Mouse (Mus musculus): ENCODE measurements at regions not wholly inside any gene's neighbourhood (a gene's known extent, or its start where the extent isn't known, plus 50 kb on each side); places are given as distances from the start of the nearest gene placed in this dataset.

- in situ Hi-C loops (cut with MboI, MseI), result no loop called here
These were observed 645.6 kb upstream of the Zfp804a start for GRCm38 (mm10) chr2:81407372-81407771.

DNA sequence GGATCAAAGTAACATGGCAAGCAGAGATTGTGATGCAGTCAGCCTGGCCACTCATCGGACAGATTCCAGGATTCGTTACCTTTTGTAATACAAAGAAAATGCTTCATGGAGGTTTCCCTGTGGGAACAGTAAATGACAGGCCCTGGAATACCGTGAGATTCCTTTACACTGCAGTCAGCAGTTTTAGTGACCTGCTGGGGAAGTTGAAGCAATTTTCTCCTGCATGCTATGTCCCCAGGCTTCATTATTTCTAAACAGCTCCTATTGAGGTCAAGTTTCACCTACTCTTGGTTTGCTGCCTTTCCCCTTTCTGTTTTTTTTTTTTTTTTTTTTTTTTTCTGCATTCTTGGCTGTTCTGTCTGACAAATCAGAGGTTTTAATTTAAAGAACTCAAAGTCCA lies 641.3 kb upstream of the Zfp804a start:
- in situ Hi-C loops (cut with MboI, MseI), result no loop called here

DNA sequence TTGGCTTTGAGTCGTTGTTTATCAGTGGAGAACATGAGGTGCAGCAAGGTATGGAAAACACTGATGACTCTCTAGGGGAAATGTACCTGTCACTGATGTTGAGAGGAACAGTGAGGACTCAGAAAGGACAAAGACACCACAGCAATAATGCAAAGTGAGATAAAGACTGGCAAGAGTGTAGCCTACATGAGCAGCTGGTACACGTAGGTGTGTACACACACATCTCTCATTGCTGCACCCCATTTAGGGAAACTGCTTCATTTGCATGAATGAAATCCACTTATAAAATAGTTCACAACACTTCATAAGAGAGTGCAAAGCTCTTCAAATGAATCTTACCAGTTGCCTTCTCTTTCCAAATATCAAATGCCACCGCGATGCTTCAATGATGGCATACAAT lies 621.6 kb upstream of the Zfp804a start:
- in situ Hi-C loops (cut with MboI, MseI), result no loop called here

DNA sequence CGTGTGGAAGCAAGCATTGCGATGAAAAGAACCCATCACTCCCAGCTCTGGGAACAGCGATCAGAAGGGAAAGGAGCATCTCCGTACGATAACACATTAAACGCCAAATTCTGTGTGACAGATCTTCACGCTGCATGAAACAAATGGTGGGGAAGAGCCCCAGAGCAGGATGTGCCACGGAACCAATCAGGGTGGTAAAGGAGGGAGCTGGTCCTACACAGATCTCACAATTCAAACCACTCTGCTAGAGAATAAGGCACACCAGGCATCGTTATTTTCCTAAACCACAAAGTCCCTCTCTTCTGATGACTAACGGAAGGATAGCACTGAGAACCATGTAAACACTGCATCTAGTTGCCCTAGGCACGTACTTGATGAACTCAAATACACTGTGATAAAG lies 613.9 kb upstream of the Zfp804a start:
- in situ Hi-C loops (cut with MboI, MseI), result no loop called here

DNA sequence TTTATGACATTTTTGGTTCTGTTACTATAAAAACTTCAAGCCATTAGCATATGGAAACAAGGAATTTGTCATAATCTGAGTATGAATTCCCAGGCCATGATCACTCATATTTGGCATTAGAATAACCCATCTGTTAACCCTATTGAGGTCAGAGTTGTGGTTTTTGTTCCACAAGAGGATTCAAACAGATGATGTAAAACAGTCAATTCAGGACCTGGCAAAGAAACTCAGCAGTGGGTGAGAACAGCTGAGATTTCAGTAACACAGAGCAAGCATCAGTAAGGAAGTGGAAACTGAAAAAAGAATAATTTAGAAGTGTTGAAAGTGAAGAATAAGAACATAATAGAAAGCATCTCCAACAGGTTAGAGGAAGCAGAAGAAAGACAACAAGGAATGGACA lies 612.1 kb upstream of the Zfp804a start:
- in situ Hi-C loops (cut with MboI, MseI), result no loop called here

DNA sequence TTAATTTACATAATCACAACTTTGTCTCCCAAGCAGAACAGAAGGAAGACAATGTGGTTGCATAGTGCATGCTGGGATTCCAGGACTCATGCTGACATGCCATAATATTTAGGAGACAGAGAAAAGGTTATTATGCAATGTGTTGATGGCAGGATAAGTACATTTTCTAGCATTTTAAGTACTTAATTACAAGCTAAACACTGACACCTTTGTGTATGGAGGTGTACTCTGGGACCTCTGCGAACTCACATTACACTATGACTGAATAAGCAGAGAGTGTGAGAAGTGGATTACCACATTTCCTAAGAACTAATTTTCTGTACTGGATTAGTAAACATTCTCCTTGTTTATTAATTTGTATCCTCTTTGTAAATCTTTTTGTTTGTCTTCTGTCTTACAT lies 602.5 kb upstream of the Zfp804a start:
- in situ Hi-C loops (cut with MboI, MseI), result no loop called here

DNA sequence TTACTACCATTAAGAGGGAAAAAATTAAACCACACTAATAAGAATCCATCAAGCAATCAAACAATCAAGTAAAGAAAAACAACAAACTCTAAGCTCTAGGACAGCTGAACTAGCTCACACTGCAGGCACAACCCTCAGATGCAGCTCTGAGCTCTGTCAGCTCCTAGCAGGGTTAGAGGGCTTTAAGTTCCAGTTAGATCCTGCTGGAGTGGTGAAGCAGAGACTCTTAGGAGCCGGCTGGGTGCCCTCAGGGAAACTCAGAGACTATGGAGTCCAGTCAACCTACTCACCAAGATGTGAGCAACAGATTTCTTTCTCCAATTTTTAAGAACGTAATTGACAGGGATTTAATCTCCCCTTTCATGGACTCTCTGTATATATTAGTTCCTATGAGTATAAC lies 564.2 kb upstream of the Zfp804a start:
- in situ Hi-C loops (cut with MboI, MseI), result no loop called here

GRCm38 (mm10) chr2:81506985-81507384 lies 546.0 kb upstream of the Zfp804a start:
- in situ Hi-C loops (cut with MboI, MseI), result no loop called here

- in situ Hi-C loops (cut with MboI, MseI), result loop anchor here in 1 of 2 experiments (10.0 kb wide), 1 partner anchor 1152 kb away; no protein-coding TSS in a partner anchor
These were observed 539.9 kb upstream of the Zfp804a start for GRCm38 (mm10) chr2:81513030-81513579.

DNA sequence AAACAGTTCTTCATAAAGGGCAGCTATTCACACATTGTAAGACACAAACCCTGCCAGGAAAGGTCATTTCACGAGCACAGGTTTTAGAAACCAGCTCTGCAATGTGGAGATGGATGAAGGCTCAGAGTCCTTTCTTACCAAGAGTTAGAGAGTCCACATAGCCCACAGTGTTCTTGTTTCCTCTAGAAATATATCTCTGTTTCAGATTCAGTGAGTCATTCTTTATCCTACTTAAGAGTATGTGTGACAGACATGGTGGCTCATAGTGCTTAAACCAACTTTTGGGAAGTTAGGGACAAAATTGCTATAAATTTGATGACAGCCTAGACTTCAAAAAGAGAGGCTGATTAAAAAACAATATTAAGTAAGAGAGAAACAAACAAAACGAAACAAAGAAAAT lies 514.9 kb upstream of the Zfp804a start:
- in situ Hi-C loops (cut with MboI, MseI), result no loop called here

DNA sequence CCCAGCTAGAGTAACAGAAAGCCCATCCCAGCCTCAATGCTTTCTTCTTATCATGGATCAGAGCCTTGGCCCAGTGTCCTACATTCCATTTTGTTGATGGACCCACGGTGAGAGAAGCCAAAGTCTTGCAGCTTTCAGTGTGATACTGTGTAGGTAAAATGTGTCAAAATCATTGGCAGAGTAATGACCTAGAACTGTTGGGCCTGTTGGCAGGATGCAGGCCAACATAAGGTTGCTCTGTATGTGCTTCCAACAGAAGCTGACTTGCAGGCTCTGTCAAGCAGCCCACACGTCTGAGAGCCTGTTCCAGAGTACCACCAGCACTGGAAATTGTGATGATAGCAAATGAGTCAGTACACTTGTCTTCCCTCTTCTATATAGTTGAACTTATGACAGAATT lies 503.9 kb upstream of the Zfp804a start:
- in situ Hi-C loops (cut with MboI, MseI), result no loop called here

GRCm38 (mm10) chr2:81582111-81582510 lies 470.9 kb upstream of the Zfp804a start:
- in situ Hi-C loops (cut with MboI, MseI), result no loop called here
